Mouse (Mus musculus) olfactory bulb, adult 2 months (tissue): ENCODE results near the gene Gm20605. TPM values are rescaled to one million over a fixed set of nuclear protein-coding genes. Genes with fewer than 3 reads are reported as not detected.

Source experiments
- H3K27ac ChIP-seq: fragments of 200-500 bp; 2 replicates; pipeline ENCODE4 v1.5.1; 2012; ENCODE audit warnings: low read depth, low read length; ENCODE audit not compliant: insufficient read depth
- H3K4me1 ChIP-seq: fragments of 200-500 bp; 2 replicates; pipeline ENCODE4 v1.6.1; 2012; ENCODE audit warnings: low read length; ENCODE audit not compliant: control insufficient read depth, insufficient read depth
- H3K4me3 ChIP-seq: fragments of 200-500 bp; 2 replicates; pipeline ENCODE4 v1.5.1; 2012; ENCODE audit warnings: mild to moderate bottlenecking, low read depth, low read length, moderate library complexity; ENCODE audit not compliant: insufficient read depth
- CTCF ChIP-seq: fragments of 200-500 bp; IDR thresholded peaks from 2 replicates; pipeline ENCODE4 v1.5.1; 2012; ENCODE audit warnings: low read depth, mild to moderate bottlenecking, low read length, moderate library complexity; ENCODE audit not compliant: insufficient read depth
- POLR2A ChIP-seq: fragments of 200-500 bp; IDR thresholded peaks from 2 replicates; pipeline ENCODE4 v1.6.1; 2012; ENCODE audit warnings: mild to moderate bottlenecking, low read depth, low read length, moderate library complexity; ENCODE audit not compliant: insufficient read depth
- WGBS: fragments of 180-500 bp; shearing (Covaris S2); methylation state at CpG from one replicate; pipeline ENCODE4 v1.1.7; 2018; 5-methylcytosine and 5-hydroxymethylcytosine counted together
- polyA plus RNA-seq: library from polyadenylated mRNA; stranded (reverse); fragments of >200 nt; gene quantifications from 2 replicates; pipeline ENCODE4 v1.2.4, GENCODE M21; 2012; ENCODE audit warnings: low replicate concordance; ENCODE audit not compliant: missing spikeins, insufficient read depth, insufficient read length

Gene Gm20605
- polyA plus RNA-seq, 1 experiment = not detected

DNA sequence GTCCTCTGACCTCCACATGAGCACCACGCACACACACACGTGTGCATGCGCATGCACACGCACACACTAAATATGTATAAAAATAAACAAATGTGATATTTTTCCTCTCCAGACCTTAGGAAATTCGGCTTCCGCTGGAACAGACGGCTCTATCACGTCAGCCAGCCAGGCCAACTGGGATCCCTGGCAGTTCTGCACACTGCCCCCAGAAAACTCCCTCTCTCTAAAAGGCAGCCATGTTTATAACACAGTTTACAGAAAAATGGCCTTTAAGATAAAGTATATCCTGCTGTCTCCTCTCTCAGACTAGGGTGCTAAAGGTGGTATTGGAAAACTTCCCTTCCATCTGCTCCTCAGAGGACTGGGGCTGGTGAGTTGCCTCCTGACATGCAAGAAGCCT lies 48.9 kb downstream of the Gm20605 start:
- H3K27ac ChIP-seq = no peak overlapping the region
- H3K4me1 ChIP-seq = peaks cover 4% of the 10 kb centered on the region
- WGBS = 97% methylated on average over 8 of the region's 8 CpGs
- TF ChIP-seq CTCF (no peak), POLR2A (no peak)
- no peak overlapping the region for H3K4me3 ChIP-seq

DNA sequence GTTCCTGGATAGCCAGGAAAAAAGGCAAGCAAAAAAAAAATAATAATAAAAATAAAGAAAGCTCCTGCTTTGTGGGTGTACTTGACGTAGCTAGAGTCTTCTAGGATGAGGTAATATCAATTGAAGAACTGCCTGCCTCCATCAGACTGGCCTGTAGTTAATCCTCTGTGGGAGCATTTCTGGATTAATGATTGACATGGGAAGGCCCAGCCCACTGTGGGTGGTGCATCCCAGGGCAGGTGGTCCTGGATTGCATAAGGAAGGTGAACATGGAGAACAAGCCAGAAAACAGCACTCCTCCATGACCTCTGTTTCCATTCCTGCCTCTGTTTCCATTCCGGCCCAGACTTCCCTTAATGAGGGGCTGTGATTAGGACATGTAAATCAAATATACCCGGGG lies 49.8 kb downstream of the Gm20605 start:
- peaks cover 6% of the 10 kb centered on the region for H3K4me1 ChIP-seq
- TF ChIP-seq POLR2A (no peak), CTCF (no peak)
- WGBS = 88% methylated on average over 3 of the region's 3 CpGs
- H3K27ac ChIP-seq = no peak overlapping the region
- no peak overlapping the region for H3K4me3 ChIP-seq

DNA sequence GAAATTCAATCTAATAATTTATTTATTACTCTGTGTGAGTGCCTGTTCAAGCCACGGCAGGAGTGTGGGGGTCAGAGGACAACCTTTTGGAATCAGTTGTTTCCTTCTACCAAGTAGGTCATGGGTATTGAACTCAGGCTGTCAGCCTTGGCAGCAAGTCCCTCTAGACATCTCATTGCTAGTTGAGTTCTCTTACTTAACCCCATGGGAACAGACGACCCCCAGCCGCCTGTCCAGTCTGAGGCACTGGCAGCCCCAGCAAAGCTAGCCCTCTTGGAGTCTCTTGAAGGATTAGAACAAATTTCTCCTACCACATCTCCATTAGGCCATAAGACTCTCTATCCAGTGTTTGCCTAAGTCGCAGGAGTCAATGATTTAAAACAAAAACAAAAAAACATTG lies 50.8 kb downstream of the Gm20605 start:
- H3K27ac ChIP-seq = no peak overlapping the region
- H3K4me3 ChIP-seq = no peak overlapping the region
- TF ChIP-seq POLR2A (no peak), CTCF (no peak)
- peaks cover 6% of the 10 kb centered on the region for H3K4me1 ChIP-seq
- 91% methylated on average over 4 of the region's 4 CpGs for WGBS

DNA sequence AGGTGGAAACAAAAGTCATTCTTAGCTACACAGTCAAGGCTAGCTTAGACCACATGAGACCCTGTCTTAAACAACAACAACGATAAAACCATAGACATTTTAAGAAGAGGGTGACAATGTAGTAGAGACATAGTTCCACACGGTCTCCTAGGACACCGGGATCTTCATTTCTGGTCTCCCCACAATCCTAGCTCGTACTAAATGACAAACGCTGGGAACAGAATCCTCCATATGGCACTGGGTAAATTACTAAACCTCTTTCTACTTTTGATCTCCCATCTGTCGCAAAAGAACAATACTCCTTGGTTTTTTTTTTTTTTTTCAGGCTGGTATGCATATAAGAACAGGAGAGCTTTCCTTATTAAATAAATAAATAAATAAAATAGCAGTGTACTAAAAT lies 53.6 kb downstream of the Gm20605 start:
- H3K27ac ChIP-seq = no peak overlapping the region
- TF ChIP-seq POLR2A = no peak
- no peak for TF ChIP-seq CTCF
- peaks cover 9% of the 10 kb centered on the region for H3K4me1 ChIP-seq
- 69% methylated on average over 6 of the region's 6 CpGs for whole genome bisulfite sequencing
- H3K4me3 ChIP-seq = no peak overlapping the region

DNA sequence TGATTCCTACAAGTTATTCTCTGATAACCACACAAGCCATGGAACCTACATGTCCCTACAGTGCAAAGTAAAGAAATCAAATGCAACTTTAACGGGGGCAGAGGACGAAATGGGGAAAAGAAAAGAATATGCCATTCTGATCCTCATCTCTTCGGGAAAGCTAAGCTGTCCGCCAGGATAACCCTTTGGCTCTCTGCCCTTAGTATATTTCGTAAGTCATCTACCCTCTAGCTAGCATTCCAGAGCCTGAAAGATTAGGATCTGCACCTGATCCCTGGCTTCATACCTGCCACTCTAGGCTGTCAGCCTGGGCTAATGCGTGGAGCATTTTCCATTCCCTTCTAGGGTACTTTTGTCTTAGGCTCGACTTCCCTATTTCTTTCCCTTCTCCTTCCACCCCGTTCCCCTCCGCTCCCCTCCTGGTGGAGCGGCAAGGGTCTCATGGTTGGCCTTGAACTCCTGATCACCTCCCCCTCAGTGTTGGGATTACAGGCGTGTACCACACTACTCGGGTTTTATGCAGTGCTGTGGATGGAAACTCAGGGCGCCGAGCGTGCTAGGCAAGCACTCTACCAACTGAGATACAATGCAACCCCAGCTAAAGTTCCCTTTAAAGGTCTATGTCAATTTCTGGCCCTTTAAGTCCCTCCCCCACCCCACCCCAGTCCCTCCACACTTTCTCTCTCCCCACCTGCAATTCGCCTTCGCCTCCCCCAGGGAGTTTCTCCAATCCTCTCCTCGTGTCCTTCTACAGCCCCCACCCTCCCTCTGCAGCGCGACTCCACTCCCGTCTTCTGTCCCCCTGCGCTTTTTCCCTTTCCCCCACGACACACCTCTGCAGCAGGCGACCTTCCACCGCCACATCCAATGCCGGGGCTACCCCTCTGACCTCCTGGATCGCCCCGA lies 54.7 kb downstream of the Gm20605 start:
- H3K4me3 ChIP-seq = peak overlapping the region; percentile 80
- 4% methylated on average over 28 of the region's 28 CpGs for whole genome bisulfite sequencing
- H3K27ac ChIP-seq = no peak overlapping the region
- TF ChIP-seq CTCF (no peak), POLR2A (no peak)
- H3K4me1 ChIP-seq = peaks cover 9% of the 10 kb centered on the region

DNA sequence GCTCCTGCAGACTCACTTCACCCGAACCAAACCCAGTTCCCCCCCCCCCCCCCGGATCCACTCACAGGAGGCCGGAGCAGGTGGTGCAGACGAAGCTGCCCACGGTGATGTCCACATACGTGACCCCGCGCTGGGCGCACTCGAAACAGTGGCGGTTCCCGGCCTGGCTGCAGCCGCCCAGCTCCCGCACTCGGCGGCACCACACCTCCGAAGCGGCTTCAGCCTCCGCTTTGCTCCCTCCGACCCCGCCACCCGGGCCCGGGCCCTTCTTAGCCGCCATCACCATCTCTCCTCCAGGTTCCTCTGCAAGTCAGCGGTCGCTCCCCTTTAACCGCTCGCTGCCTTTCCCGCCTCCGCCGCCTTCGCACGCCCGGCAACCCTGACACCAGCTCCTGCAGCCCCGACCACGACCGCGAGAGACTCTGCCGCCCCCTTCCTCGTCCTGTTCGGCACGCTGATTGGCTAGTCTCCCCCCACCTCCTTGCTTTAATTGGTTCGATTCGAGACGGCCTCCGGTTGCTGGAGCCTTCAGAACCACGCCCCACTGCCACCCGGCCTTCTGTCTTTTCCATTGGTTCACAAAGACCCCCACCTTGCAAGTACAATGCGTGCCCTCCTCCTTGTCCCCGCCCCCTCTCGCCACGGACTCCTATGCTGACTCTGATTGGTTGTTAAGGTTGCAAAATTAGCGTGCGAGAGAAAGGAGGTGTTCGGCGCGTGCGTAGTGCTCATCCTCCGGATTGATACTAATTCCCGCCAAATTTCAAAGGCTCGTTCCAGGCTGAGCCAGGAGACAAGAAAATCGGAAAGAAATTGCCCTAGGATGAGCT lies 55.5 kb downstream of the Gm20605 start, which contains the start of gene Agfg2:
Gene Agfg2 (minus strand): TSS at position 433 of the 830 bp plus-strand sequence.
- Histone ChIP-seq H3K27ac (peak within 1 kb of the TSS; percentile 19; the same call in 1 of the 2 replicates), H3K4me3 (peak within 1 kb of the TSS; percentile 80), H3K4me1 (peaks cover 9% of the 10 kb centered on the region)
- under 1% methylated on average over 62 of the region's 62 CpGs for WGBS
- TF ChIP-seq CTCF (no peak), POLR2A (peak; percentile 48; the same call in 1 of the 2 replicates)

DNA sequence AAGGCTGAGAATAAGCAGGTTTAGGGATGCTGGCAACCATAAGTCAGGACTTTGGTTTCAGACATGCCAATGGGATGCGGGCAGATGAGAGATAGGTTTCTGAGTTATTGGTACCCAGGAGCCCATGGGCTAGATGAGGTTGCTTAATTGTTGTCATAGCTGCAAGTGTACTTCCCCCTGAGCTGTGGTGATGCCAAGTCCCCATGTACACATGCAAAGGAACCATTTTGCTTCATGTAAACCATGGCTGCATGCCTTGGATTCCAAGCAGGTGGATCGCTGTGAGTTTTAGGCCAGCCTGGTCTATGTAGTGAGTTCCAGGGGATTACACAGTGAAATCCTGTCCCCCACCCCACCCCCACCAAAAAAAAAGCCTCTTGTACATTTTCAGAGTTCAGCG lies 56.7 kb downstream of the Gm20605 start:
- WGBS = 94% methylated on average over 3 of the region's 3 CpGs
- Histone ChIP-seq H3K4me1 (peaks cover 9% of the 10 kb centered on the region), H3K4me3 (no peak overlapping the region), H3K27ac (no peak overlapping the region)
- TF ChIP-seq POLR2A = no peak
- no peak for TF ChIP-seq CTCF

DNA sequence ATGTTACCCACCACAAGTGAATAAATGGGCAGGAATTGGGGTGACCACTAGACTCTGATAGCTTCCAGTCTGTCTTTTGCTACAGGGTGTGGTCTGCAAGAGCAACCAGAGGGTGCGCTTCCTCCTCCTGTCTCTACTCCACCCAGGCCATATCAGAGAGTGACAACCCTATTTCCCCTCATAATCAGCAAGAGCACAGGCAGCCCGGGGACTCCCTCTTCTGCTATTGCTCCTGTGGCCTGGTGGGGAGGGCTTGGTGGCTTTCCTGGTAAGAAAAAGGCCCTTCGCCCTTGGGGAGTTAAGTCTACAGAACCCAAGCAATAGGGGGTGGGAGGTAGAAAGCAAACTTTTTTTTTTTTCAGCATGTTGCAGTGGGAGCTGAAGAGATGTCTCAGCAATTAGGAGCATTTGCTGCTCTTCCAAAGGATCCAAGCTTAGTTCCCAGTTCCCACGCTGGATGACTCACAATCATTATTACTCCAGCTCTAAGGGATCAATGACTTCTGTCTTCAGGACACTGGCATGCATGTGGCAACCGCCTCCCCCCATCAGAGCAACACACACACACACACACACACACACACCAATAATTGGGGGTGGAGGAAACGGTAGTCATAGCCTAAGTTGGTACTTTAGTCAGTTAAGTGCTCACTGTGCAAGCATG lies 57.3 kb downstream of the Gm20605 start:
- 55% methylated on average over 6 of the region's 6 CpGs for WGBS
- Histone ChIP-seq H3K27ac (no peak overlapping the region), H3K4me1 (peaks cover 9% of the 10 kb centered on the region), H3K4me3 (no peak overlapping the region)
- no peak for TF ChIP-seq POLR2A
- TF ChIP-seq CTCF = no peak
